ENCODE assay signal across 14 mouse cellular contexts in genomic region chr2:18890227-18891001, GRCm38 (mm10).
A peak's percentile ranks its signal among the peaks of the same experiment; 100 is the strongest.
DNase-seq lines count a peak whose midpoint lies in the region; ATAC-seq and TF ChIP-seq lines count a peak whose summit lies in the region.
"Had no signal": no experiment of that assay in that cellular context is flagged by ENCODE, and none has a peak within 500 bp of the region (broad histone marks: within the 10 kb centered on the region; RNA-seq: fewer than 3 reads in every experiment).

No protein-coding gene starts in this region.

- no peak overlapping the region for H3K4me3 ChIP-seq in heart, embryonic 11.5 days (ENCODE audit: low read depth, low read length)
- H3K4me3 ChIP-seq in bone marrow macrophage, adult 2 months (ENCODE audit: insufficient read depth, low read length): no peak overlapping the region
- H3K4me3 ChIP-seq: midbrain, embryonic 12.5 days; neural tube, embryonic 13.5 days had no signal

- no peak for TF ChIP-seq POLR2A in bone marrow macrophage, adult 2 months (IDR thresholded peaks at IDR 0.05; ENCODE audit: borderline replicate concordance, low read depth, low read length)

- ATAC-seq in heart, embryonic 11.5 days (replicated peaks; ENCODE audit: insufficient number of reproducible peaks, low FRiP score, low TSS enrichment): no peak; the same call in 1 of the 2 replicates
- ATAC-seq in CD4-positive, CD25-positive, alpha-beta regulatory T cell, adult 4 months: peak; percentile 41

- H3K36me3 ChIP-seq in heart, embryonic 11.5 days (ENCODE audit: control insufficient read depth, insufficient read depth, low read length): no peaks in the 10 kb centered on the region
- H3K36me3 ChIP-seq: midbrain, embryonic 12.5 days; neural tube, embryonic 13.5 days had no signal

- 44% methylated on average over 11 of the region's 11 CpGs for WGBS in heart, embryonic 11.5 days (ENCODE audit: insufficient replicate concordance)

- no peaks in the 10 kb centered on the region for H3K9me3 ChIP-seq in heart, embryonic 11.5 days (replicated peaks; ENCODE audit: control insufficient read depth, low read length)
- H3K9me3 ChIP-seq: midbrain, embryonic 12.5 days; neural tube, embryonic 13.5 days had no signal

- H3K4me2 ChIP-seq in heart, embryonic 11.5 days: no peak overlapping the region
- H3K4me2 ChIP-seq: midbrain, embryonic 12.5 days; neural tube, embryonic 13.5 days had no signal

- H3K4me1 ChIP-seq in heart, embryonic 11.5 days (ENCODE audit: control insufficient read depth, insufficient read depth, low read length): peaks cover 7% of the 10 kb centered on the region; the same call in 1 of the 2 replicates
- H3K4me1 ChIP-seq in bone marrow macrophage, adult 2 months (ENCODE audit: control insufficient read depth, insufficient read depth, low read length): peaks cover 55% of the 10 kb centered on the region
- H3K4me1 ChIP-seq: midbrain, embryonic 12.5 days had no signal

- no peaks in the 10 kb centered on the region for H3K27me3 ChIP-seq in heart, embryonic 11.5 days (ENCODE audit: control insufficient read depth, insufficient read depth, low read length)
- H3K27me3 ChIP-seq: midbrain, embryonic 12.5 days; neural tube, embryonic 13.5 days had no signal

- TF ChIP-seq CTCF in bone marrow macrophage, adult 2 months (IDR thresholded peaks at IDR 0.05; ENCODE audit: low read depth, low read length): no peak

- no peak overlapping the region for H3K27ac ChIP-seq in heart, embryonic 11.5 days (ENCODE audit: low read depth, low read length)
- H3K27ac ChIP-seq in bone marrow macrophage, adult 2 months (ENCODE audit: insufficient read depth, low read depth, low read length): peak overlapping the region; percentile 57
- H3K27ac ChIP-seq: midbrain, embryonic 12.5 days; neural tube, embryonic 13.5 days had no signal

- no peak overlapping the region for H3K9ac ChIP-seq in heart, embryonic 11.5 days (ENCODE audit: low read depth, low read length)
- H3K9ac ChIP-seq: midbrain, embryonic 12.5 days; neural tube, embryonic 13.5 days had no signal

- DNase-seq in heart, postnatal 4 days: peak; percentile 6
- peak; percentile 19 for DNase-seq in forelimb bud, embryonic 11.5 days (ENCODE audit: low read depth, low spot score)
- DNase-seq in ovary, postnatal 36 days (ENCODE audit: low spot score): no peak
- no peak for DNase-seq in cerebellum, postnatal 4 days (ENCODE audit: low spot score in 2 of 2)
- DNase-seq: cerebellum, adult 9-10 months; gastrocnemius, postnatal 25 days; kidney, postnatal 36 days; liver; thymus, postnatal 36 days had no signal

Comparison
In these comparisons a context has a peak if more than half of its experiments do, and no peak if none do; other contexts are left out.
1. DNase-seq: peak in heart, postnatal 4 days (single experiment) and forelimb bud, embryonic 11.5 days (single experiment); none in ovary, postnatal 36 days (single experiment) and cerebellum, postnatal 4 days (0 of 2).